Mouse (Mus musculus): Measurements from ENCODE around the gene Cts7. TPM values are rescaled to one million over a fixed set of nuclear protein-coding genes. Genes with fewer than 3 reads are reported as not detected.

Gene Cts7
- total RNA-seq (2014; rRNA removed), result not detected in 2 replicates
- polyA plus RNA-seq (2015; fragmentation: Nextera tagmentation; extraction: Ambion mirVana), result not detected in 2 replicates

DNA sequence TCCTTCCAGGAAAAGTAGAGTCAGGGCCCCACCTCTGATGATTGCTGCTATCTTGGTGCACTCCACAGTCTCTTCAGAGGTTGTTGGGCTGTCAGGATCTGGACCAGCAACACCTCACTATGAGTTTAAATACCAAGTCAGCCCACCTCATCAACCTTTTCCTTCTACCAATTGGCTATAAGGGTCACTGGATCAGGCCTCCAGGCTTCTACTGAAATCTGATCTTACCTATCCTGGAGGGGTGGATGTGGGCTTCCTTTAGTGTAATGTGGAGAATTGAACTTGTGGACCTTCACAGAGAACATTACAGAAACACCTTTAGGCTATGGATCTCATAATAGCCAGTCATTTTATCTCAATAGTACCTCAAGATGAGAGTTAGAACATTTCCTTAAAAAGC is at the start of gene Cts7:
TSS of gene Cts7 (minus strand) at position 101 of the 400 bp plus-strand sequence.
- no peak within 1 kb of the TSS for H3K4me2 ChIP-seq (ENCODE audit: low read depth, low read length, poor library complexity, severe bottlenecking)
- no peak for TF ChIP-seq CTCF (IDR thresholded peaks at IDR 0.05)
- no peak within 1 kb of the TSS for H3K27ac ChIP-seq (ENCODE audit: low read depth, low read length)
- ATAC-seq (ENCODE audit: low FRiP score) (no peak), DNase-seq (ENCODE audit: low spot score) (no peak)
- no peaks in the 10 kb centered on the region for H3K36me3 ChIP-seq (ENCODE audit: insufficient read depth, low read length)
- no peak within 1 kb of the TSS for H3K4me3 ChIP-seq (ENCODE audit: low read depth, low read length)
- peaks cover 34% of the 10 kb centered on the region for H3K9me3 ChIP-seq (ENCODE audit: low read length)
- no peak within 1 kb of the TSS for H3K9ac ChIP-seq (replicated peaks; ENCODE audit: low read length, poor library complexity, severe bottlenecking)
- H3K27me3 ChIP-seq (ENCODE audit: insufficient read depth, low read length), result no peaks in the 10 kb centered on the region
- no peaks in the 10 kb centered on the region for H3K4me1 ChIP-seq (ENCODE audit: insufficient read depth, low read length)

Small RNA genes within 50 kb of the gene (microRNA-seq; reads per million reads assigned to microRNA genes)
- not detected for gene Gm27704 (ENCODE audit: borderline number of aligned reads)

Other genes starting within 250 kb of the Cts7 start
- gene Ctsr, start 193.9 kb downstream of the Cts7 start, total RNA-seq (2014; rRNA removed), result not detected in 2 replicates
- not detected in 2 replicates for gene Ctsr, start 193.9 kb downstream of the Cts7 start, polyA plus RNA-seq (2015; fragmentation: Nextera tagmentation; extraction: Ambion mirVana)
- not detected in 2 replicates for gene Cts6, start 154.8 kb downstream of the Cts7 start, total RNA-seq (2014; rRNA removed)
- gene Cts6, start 154.8 kb downstream of the Cts7 start, polyA plus RNA-seq (2015; fragmentation: Nextera tagmentation; extraction: Ambion mirVana), result not detected in 2 replicates
- gene Cts8, start 102.8 kb downstream of the Cts7 start, total RNA-seq (2014; rRNA removed), result not detected in 2 replicates
- not detected in 2 replicates for gene Cts8, start 102.8 kb downstream of the Cts7 start, polyA plus RNA-seq (2015; fragmentation: Nextera tagmentation; extraction: Ambion mirVana)
- not detected in 2 replicates for gene Gm49398, start 69.4 kb downstream of the Cts7 start, total RNA-seq (2014; rRNA removed)
- not detected in 2 replicates for gene Gm49398, start 69.4 kb downstream of the Cts7 start, polyA plus RNA-seq (2015; fragmentation: Nextera tagmentation; extraction: Ambion mirVana)
- not detected in 2 replicates for gene Ctsm, start 183.6 kb upstream of the Cts7 start, total RNA-seq (2014; rRNA removed)
- gene Ctsm, start 183.6 kb upstream of the Cts7 start, polyA plus RNA-seq (2015; fragmentation: Nextera tagmentation; extraction: Ambion mirVana), result not detected in 2 replicates
- gene Gm49352, start 210.0 kb upstream of the Cts7 start, total RNA-seq (2014; rRNA removed), result not detected in 2 replicates
- not detected in 2 replicates for gene Gm49352, start 210.0 kb upstream of the Cts7 start, polyA plus RNA-seq (2015; fragmentation: Nextera tagmentation; extraction: Ambion mirVana)
- not detected in 2 replicates for gene Cts3, start 211.9 kb upstream of the Cts7 start, total RNA-seq (2014; rRNA removed)
- not detected in 2 replicates for gene Cts3, start 211.9 kb upstream of the Cts7 start, polyA plus RNA-seq (2015; fragmentation: Nextera tagmentation; extraction: Ambion mirVana)